Mouse (Mus musculus) CD8-positive naive resting alpha-beta T cell, adult 57 days (primary cell): Measurements from ENCODE around the gene Gpr15. TPM values are rescaled to one million over a fixed set of nuclear protein-coding genes. Genes with fewer than 3 reads are reported as not detected.

Experiments used
- total RNA-seq: library from RNA; stranded (reverse); gene quantifications from one replicate; pipeline ENCODE4 v1.2.4, GENCODE M21; 2023

Gpr15 gene
- not detected for total RNA-seq

GRCm38 (mm10) chr16:58718666-58719120, at the start of gene Gpr15:
Gene Gpr15, minus strand, starts transcription at chr16:58719070.

DNA sequence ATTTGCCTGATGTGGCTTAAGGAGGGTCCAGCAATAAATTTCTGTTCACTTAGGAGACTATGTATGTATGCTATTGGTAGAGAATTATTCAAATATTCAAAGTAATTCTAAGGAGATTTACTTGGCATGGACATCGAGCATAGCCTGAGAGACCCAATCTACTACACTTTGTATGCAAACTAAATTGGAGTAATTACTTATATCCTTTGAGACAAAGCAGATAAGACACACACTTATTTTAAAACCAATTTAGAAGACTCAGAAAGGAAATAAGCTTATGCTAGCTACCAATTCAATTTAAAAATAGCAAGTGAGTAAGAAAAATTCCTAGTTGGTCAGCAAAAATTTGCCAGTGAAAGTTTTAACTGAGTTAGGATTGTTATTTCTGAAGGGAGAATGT, 44.2 kb upstream of the Gpr15 start, which contains the start of gene Olfr172:
TSS of gene Olfr172 (minus strand) at position 101 of the 400 bp plus-strand sequence.

GRCm38 (mm10) chr16:58727477-58728131, 8.7 kb upstream of the Gpr15 start, which contains the start of gene Cldnd1:
Gene Cldnd1, plus strand, starts transcription at chr16:58727910.

GRCm38 (mm10) chr16:58669917-58670630, 48.8 kb downstream of the Gpr15 start, which contains the start of gene Cpox:
Gene Cpox, plus strand, starts transcription at chr16:58670292.

Other genes with a start within 250 kb of the Gpr15 start
- gene St3gal6, start 194.8 kb downstream of the Gpr15 start, total RNA-seq: 51.1 TPM
- gene Gm813, start 102.1 kb downstream of the Gpr15 start, total RNA-seq: not detected
- gene E330017A01Rik, start 80.3 kb downstream of the Gpr15 start, total RNA-seq: not detected
- gene Cpox, start 48.8 kb downstream of the Gpr15 start, total RNA-seq: 8.7 TPM
- 36.2 TPM for gene Cldnd1, start 8.8 kb upstream of the Gpr15 start, total RNA-seq
- not detected for gene Olfr172, start 44.1 kb upstream of the Gpr15 start, total RNA-seq
- gene Olfr173, start 81.2 kb upstream of the Gpr15 start, total RNA-seq: not detected
- gene Olfr175-ps1, start 107.7 kb upstream of the Gpr15 start, total RNA-seq: not detected
- not detected for gene Olfr177, start 155.7 kb upstream of the Gpr15 start, total RNA-seq
- gene Olfr178, start 173.0 kb upstream of the Gpr15 start, total RNA-seq: not detected
- not detected for gene Olfr181, start 209.7 kb upstream of the Gpr15 start, total RNA-seq
- not detected for gene Olfr180, start 210.3 kb upstream of the Gpr15 start, total RNA-seq